Mouse (Mus musculus): ENCODE measurements around the gene Gm11549. TPM values are rescaled to one million over a fixed set of nuclear protein-coding genes. Genes with fewer than 3 reads are reported as not detected.

The Gm11549 gene
- total and polyA plus RNA-seq, 3 experiments, result not detected

GRCm38 (mm10) chr3:36551851-36552384, 30.3 kb upstream of the Gm11549 start:
- no peaks in the 10 kb centered on the region for H3K27me3 ChIP-seq (replicated peaks)
- TF ChIP-seq HCFC1 (IDR thresholded peaks at IDR 0.05; ENCODE audit: low read depth, low read length) (no peak), ELF1 (IDR thresholded peaks at IDR 0.05; ENCODE audit: low read depth, low read length) (no peak), USF1 (IDR thresholded peaks at IDR 0.05; ENCODE audit: low read depth, low read length) (no peak), JUND (conservative IDR thresholded peaks at IDR 0.05; ENCODE audit: low read depth, low read length) (no peak), MAX (IDR thresholded peaks at IDR 0.05; ENCODE audit: low read length) (no peak), IRF4 (IDR thresholded peaks at IDR 0.05; ENCODE audit: low read depth, low read length) (no peak), TBP (conservative IDR thresholded peaks at IDR 0.05; ENCODE audit: low read depth, low read length) (no peak), PAX5 (IDR thresholded peaks at IDR 0.05; ENCODE audit: low read length) (no peak), RCOR1 (conservative IDR thresholded peaks at IDR 0.05; ENCODE audit: low read depth, low read length) (no peak)
- no peak for DNase-seq (ENCODE audit: extremely low read depth)
- peak overlapping the region; percentile 71 for H3K4me2 ChIP-seq (ENCODE audit: insufficient read depth, low read depth, poor library complexity, severe bottlenecking)
- no peak overlapping the region for H3K27ac ChIP-seq (ENCODE audit: insufficient read depth, low read depth)
- peaks cover 2 to 16% of the 10 kb centered on the region in 2 experiments; a peak in 2 of 4 replicates for H3K4me1 ChIP-seq (ENCODE audit: control insufficient read depth in 1 of 2, insufficient read depth in 2 of 2)
- dilution Hi-C loops (cut with MboI; ENCODE audit: extremely low pct_ligation_motif_present, extremely low pct_unique_long_range_greater_than_20kb, low sequenced_read_pairs), result no loop called here
- H3K36me3 ChIP-seq (replicated peaks in 1 of 2; ENCODE audit: control insufficient read depth in 1 of 2, insufficient read depth in 1 of 2, low read length in 1 of 2), result peaks cover 21 to 33% of the 10 kb centered on the region in 2 experiments
- H3K79me2 ChIP-seq (replicated peaks; ENCODE audit: control insufficient read depth, extremely low read depth, insufficient read depth, poor library complexity, severe bottlenecking), result peaks cover 11% of the 10 kb centered on the region
- no peaks in the 10 kb centered on the region for H3K9me3 ChIP-seq (replicated peaks; ENCODE audit: low read length)
- H3K4me3 ChIP-seq (replicated peaks in 1 of 3; ENCODE audit: low read depth in 2 of 3, low read length in 2 of 3, poor library complexity in 1 of 3), result peak overlapping the region; percentile 48 to 98 (median 81)
- H3K9ac ChIP-seq (ENCODE audit: insufficient read depth, low read depth), result peak overlapping the region; percentile 34; the same call in 1 of the 2 replicates
- in situ Hi-C loops (cut with MboI; ENCODE audit: low pct_ligation_motif_present, low pct_unique_long_range_greater_than_20kb, low sequenced_read_pairs), result no loop called here

GRCm38 (mm10) chr3:36551343-36551742, 29.7 kb upstream of the Gm11549 start:
- peak overlapping the region; percentile 71 for H3K4me2 ChIP-seq (ENCODE audit: insufficient read depth, low read depth, poor library complexity, severe bottlenecking)
- TF ChIP-seq EP300 (IDR thresholded peaks at IDR 0.05; ENCODE audit: low read length) (no peak), GABPA (IDR thresholded peaks at IDR 0.05; ENCODE audit: insufficient replicate concordance, low read depth, low read length) (no peak), JUN (IDR thresholded peaks at IDR 0.05; ENCODE audit: insufficient read depth, low read depth, low read length) (no peak), UBTF (IDR thresholded peaks at IDR 0.05; ENCODE audit: low read depth, low read length) (no peak), TCF12 (IDR thresholded peaks at IDR 0.05; ENCODE audit: low read depth, low read length) (0 out of 2 replicates have a peak, but pooled peaks have one; percentile 34), HCFC1 (IDR thresholded peaks at IDR 0.05; ENCODE audit: low read depth, low read length) (no peak), MEF2A (IDR thresholded peaks at IDR 0.05; ENCODE audit: borderline replicate concordance, low read depth, low read length) (no peak), MAX (IDR thresholded peaks at IDR 0.05; ENCODE audit: low read length) (no peak), POLR2AphosphoS2 (IDR thresholded peaks at IDR 0.05; ENCODE audit: low read depth, low read length) (no peak), MAZ (IDR thresholded peaks at IDR 0.05; ENCODE audit: low read depth, low read length) (no peak), E2F4 (IDR thresholded peaks at IDR 0.05; ENCODE audit: insufficient replicate concordance, low read depth, low read length) (no peak), MYC (IDR thresholded peaks at IDR 0.05; ENCODE audit: low read depth, low read length) (no peak), ZC3H11A (IDR thresholded peaks at IDR 0.05; ENCODE audit: low read depth, low read length) (no peak), POLR2A (IDR thresholded peaks at IDR 0.05; ENCODE audit: low read depth, low read length) (no peak), ETS1 (conservative IDR thresholded peaks at IDR 0.05; ENCODE audit: low read depth, low read length) (peak; percentile 15; the same call in 1 of the 2 replicates), ZMIZ1 (IDR thresholded peaks at IDR 0.05; ENCODE audit: low read depth, low read length) (no peak), JUND (conservative IDR thresholded peaks at IDR 0.05; ENCODE audit: low read depth, low read length) (no peak)
- dilution Hi-C loops (cut with MboI; ENCODE audit: extremely low pct_ligation_motif_present, extremely low pct_unique_long_range_greater_than_20kb, low sequenced_read_pairs), result no loop called here

More at GRCm38 (mm10) chr3:36551343-36551742, 29.7 kb upstream of the Gm11549 start:
- Histone ChIP-seq H3K27me3 (replicated peaks) (no peaks in the 10 kb centered on the region), H3K9ac (ENCODE audit: insufficient read depth, low read depth) (peak overlapping the region; percentile 28; the same call in 1 of the 2 replicates), H3K27ac (ENCODE audit: insufficient read depth, low read depth) (no peak overlapping the region), H3K4me3 (replicated peaks in 1 of 3; ENCODE audit: low read depth in 2 of 3, low read length in 2 of 3, poor library complexity in 1 of 3) (no peak overlapping the region), H3K79me2 (replicated peaks; ENCODE audit: control insufficient read depth, extremely low read depth, insufficient read depth, poor library complexity, severe bottlenecking) (peaks cover 11% of the 10 kb centered on the region), H3K9me3 (replicated peaks; ENCODE audit: low read length) (no peaks in the 10 kb centered on the region), H3K36me3 (replicated peaks in 1 of 2; ENCODE audit: control insufficient read depth in 1 of 2, insufficient read depth in 1 of 2, low read length in 1 of 2) (peaks cover 21 to 27% of the 10 kb centered on the region in 2 experiments), H3K4me1 (ENCODE audit: control insufficient read depth in 1 of 2, insufficient read depth in 2 of 2) (peaks cover 2 to 16% of the 10 kb centered on the region in 2 experiments; a peak in 2 of 4 replicates)
- DNase-seq (ENCODE audit: extremely low read depth), result no peak
- in situ Hi-C loops (cut with MboI; ENCODE audit: low pct_ligation_motif_present, low pct_unique_long_range_greater_than_20kb, low sequenced_read_pairs), result no loop called here

All from CH12.LX (cell line).